Mouse (Mus musculus) heart, adult 10 weeks (tissue): ENCODE measurements around the gene Khnyn. TPM values are rescaled to one million over a fixed set of nuclear protein-coding genes. Genes with fewer than 3 reads are reported as not detected.

Experiments
- polyA plus RNA-seq: library from polyadenylated mRNA; stranded (reverse); fragments of 350-450 nt; fragmentation: Illumina TruSeq; extraction: RNeasy Lipid Tissue Mini Kit (QIAGEN cat#74804); gene quantifications from one replicate; pipeline ENCODE4 v1.2.3, GENCODE M21; 2014; ENCODE audit warnings: low read depth, low replicate concordance

Gene Khnyn
- 13.0 TPM for polyA plus RNA-seq

GRCm38 (mm10) chr14:55884713-55885113 is at the start of gene Khnyn:
Gene Khnyn, plus strand, starts transcription at chr14:55884947.

GRCm38 (mm10) chr14:55853621-55854285 is 31.0 kb upstream of the Khnyn start, which contains the start of gene Nynrin:
Gene Nynrin, plus strand, starts transcription at chr14:55854010.

DNA sequence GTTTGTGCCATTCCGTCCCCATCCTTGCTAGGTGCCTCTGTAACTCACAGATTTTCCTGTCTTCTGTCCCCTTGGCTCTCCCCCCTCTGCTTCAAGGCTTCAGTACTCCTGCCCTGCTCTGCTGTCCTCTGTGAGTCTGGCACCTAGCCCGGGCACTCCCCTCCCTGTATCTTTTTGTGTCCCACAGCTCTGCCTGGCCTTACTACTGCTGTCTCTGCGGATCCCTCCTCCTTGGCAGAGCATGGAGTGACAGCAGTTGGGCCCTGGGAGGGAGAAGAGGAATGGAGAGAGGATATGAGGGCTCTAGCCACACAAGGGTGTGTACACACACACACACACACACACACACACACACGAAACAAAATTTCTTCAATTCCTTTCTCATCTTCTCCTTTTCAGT is 581 bp upstream of the Khnyn start, which contains the start of gene Cbln3:
Gene Cbln3 (minus strand): TSS at position 227 of the 400 bp plus-strand sequence.

GRCm38 (mm10) chr14:55899701-55900413 is 15.1 kb downstream of the Khnyn start, which contains the start of gene Sdr39u1:
Gene Sdr39u1, minus strand, starts transcription at chr14:55900293.

DNA sequence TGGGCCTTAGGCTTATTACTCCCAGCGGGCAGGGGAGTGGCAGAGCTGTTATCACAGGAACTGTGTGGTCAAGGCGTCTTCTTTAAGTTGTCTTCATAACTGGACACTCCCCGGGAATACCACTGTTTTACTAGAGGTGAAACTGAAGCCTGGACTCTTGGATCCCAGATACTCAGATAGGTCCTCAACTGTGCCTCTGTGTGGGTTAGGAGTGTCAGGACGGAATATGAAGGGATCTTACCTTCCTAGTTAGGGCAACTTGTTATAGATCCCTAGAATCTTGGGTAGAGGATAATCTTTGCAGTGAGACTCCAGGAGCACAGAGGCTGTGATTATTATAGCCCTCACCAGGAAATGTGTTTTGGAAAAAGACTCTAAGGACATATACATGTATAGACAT is 59.8 kb downstream of the Khnyn start, which contains the start of gene Cma1:
Gene Cma1 (minus strand): TSS at position 101 of the 400 bp plus-strand sequence.

Other genes starting within 250 kb of the Khnyn start
- gene Ipo4, start 249.0 kb upstream of the Khnyn start, polyA plus RNA-seq = 40.5 TPM
- gene Gm49378, start 247.1 kb upstream of the Khnyn start, polyA plus RNA-seq = 2.1 TPM
- gene Tm9sf1, start 241.1 kb upstream of the Khnyn start, polyA plus RNA-seq = 38.9 TPM
- gene Tssk4, start 234.8 kb upstream of the Khnyn start, polyA plus RNA-seq = 0.45 TPM
- 61.1 TPM for gene Mdp1, start 224.4 kb upstream of the Khnyn start, polyA plus RNA-seq
- gene Gmpr2, start 213.0 kb upstream of the Khnyn start, polyA plus RNA-seq = 16.2 TPM
- gene Nedd8, start 212.8 kb upstream of the Khnyn start, polyA plus RNA-seq = 153 TPM
- 12.6 TPM for gene Tinf2, start 203.1 kb upstream of the Khnyn start, polyA plus RNA-seq
- gene Tgm1, start 171.0 kb upstream of the Khnyn start, polyA plus RNA-seq = 0.21 TPM
- 15.7 TPM for gene Rabggta, start 162.7 kb upstream of the Khnyn start, polyA plus RNA-seq
- 55.4 TPM for gene Dhrs1, start 139.3 kb upstream of the Khnyn start, polyA plus RNA-seq
- 10.6 TPM for gene Nop9, start 139.3 kb upstream of the Khnyn start, polyA plus RNA-seq
- 6.6 TPM for gene Cideb, start 126.5 kb upstream of the Khnyn start, polyA plus RNA-seq
- not detected for gene Ltb4r2, start 123.5 kb upstream of the Khnyn start, polyA plus RNA-seq
- 0.45 TPM for gene Ltb4r1, start 119.0 kb upstream of the Khnyn start, polyA plus RNA-seq
- gene Adcy4, start 100.9 kb upstream of the Khnyn start, polyA plus RNA-seq = 21.5 TPM
- gene Ripk3, start 96.1 kb upstream of the Khnyn start, polyA plus RNA-seq = 3.1 TPM
- gene Nfatc4, start 61.8 kb upstream of the Khnyn start, polyA plus RNA-seq = 5.2 TPM
- 3.8 TPM for gene Nynrin, start 30.9 kb upstream of the Khnyn start, polyA plus RNA-seq
- not detected for gene Cbln3, start 555 bp upstream of the Khnyn start, polyA plus RNA-seq
- 150 TPM for gene Sdr39u1, start 15.3 kb downstream of the Khnyn start, polyA plus RNA-seq
- gene Cma1, start 59.7 kb downstream of the Khnyn start, polyA plus RNA-seq = 2.4 TPM
- not detected for gene Cma2, start 66.0 kb downstream of the Khnyn start, polyA plus RNA-seq
- not detected for gene Mcpt1, start 133.0 kb downstream of the Khnyn start, polyA plus RNA-seq
- not detected for gene Mcpt9, start 145.5 kb downstream of the Khnyn start, polyA plus RNA-seq
- not detected for gene Mcpt2, start 157.1 kb downstream of the Khnyn start, polyA plus RNA-seq
- gene Mcpt4, start 177.4 kb downstream of the Khnyn start, polyA plus RNA-seq = 3.5 TPM
- gene Mcpt8, start 200.3 kb downstream of the Khnyn start, polyA plus RNA-seq = not detected
- gene Ctsg, start 217.6 kb downstream of the Khnyn start, polyA plus RNA-seq = not detected
- not detected for gene Gzme, start 235.7 kb downstream of the Khnyn start, polyA plus RNA-seq
- gene Gzmd, start 247.7 kb downstream of the Khnyn start, polyA plus RNA-seq = not detected